Mouse (Mus musculus) adrenal gland, postnatal 25 days (tissue): Measurements from ENCODE around the gene Ybx1. TPM values are rescaled to one million over a fixed set of nuclear protein-coding genes. Genes with fewer than 3 reads are reported as not detected.
"Not testable (repeated sequence)": the region's sequence is repeated elsewhere in the genome, so short reads cannot be mapped to it uniquely, and the experiment has no call there.

Experiments used
- DNase-seq: peaks from one replicate; pipeline ENCODE4 v3.0.0; 2021; ENCODE audit warnings: mixed read lengths
- long read RNA-seq: library from polyadenylated mRNA; stranded (forward); transcript quantifications from one replicate; pipeline ENCODE4 v2.0.0, GENCODE M21; 2021
- total RNA-seq: library from RNA; stranded (reverse); gene quantifications from 2 replicates; pipeline ENCODE4 v1.2.3, GENCODE M21; 2021

Ybx1 gene
- total RNA-seq: 585 and 731 TPM in 2 replicates
- long read RNA-seq, transcript Ybx1-201 (8 exons, 1,628 nt): major isoform, 278 of 305 reads
- long read RNA-seq, partial matches to known transcripts: 8 of 305 reads
- long read RNA-seq, other reads (novel, unspliced or antisense): 17 of 305 reads

DNA sequence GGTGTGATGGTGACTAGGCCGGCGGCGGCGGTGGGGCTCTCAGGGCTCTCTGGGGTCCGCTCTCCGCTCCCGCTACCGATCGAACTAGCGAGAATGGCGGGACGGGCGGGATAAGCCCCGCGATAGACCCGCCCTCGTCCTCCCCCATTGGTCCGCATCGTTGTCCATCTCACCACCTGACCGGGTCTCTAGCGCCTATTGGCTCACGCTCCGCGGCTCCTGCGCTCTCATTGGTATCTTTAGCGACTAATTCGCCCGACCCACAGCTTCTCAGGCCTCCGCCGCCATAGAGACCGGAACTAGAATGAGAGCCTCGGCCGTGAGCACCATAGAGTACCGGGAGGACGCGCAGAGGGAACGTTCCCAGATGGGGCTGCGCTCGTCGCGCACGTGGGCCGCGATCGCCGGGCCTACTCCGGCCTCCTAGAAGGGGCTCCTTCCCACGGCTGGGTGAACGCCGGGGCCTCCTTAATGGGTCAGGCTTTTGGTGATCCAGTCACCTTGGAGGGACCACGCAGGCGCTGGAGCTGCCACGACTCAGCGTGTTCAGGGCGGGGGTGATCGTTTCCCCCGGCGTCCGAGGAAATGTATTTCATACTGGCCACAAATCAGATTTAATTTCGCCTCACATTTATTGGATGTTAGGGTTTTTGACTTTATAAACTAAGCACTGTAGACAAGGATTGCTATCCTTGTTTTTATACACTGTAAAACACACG lies at the start of gene Ybx1:
Gene Ybx1 (minus strand): TSS at position 190 of the 719 bp plus-strand sequence.
- peak; percentile 100 for DNase-seq

DNA sequence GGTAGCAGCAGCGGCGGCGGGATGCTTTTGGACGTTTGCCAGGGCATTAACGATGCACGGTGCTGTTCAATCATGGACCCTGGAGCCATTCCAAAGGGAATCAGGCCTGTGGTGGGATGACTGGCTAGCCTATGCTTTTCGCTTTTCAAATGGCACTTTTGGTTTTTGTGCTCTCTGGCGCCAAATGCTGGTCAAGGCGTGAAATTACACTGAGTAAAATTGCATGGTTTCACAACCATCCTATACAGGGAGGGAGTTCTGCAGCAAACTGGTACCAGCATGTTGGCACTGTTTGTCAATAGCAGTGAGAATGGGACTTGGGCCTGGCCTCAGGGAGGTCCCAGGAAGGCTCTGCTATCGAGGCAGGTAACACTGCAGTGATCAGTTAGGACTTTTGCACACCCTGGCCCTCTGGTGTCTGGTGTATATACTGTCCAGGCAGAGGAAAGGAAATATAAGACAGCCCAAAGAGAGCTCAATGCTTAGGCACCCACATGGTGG lies 44.5 kb upstream of the Ybx1 start:
- DNase-seq: peak; percentile 39

DNA sequence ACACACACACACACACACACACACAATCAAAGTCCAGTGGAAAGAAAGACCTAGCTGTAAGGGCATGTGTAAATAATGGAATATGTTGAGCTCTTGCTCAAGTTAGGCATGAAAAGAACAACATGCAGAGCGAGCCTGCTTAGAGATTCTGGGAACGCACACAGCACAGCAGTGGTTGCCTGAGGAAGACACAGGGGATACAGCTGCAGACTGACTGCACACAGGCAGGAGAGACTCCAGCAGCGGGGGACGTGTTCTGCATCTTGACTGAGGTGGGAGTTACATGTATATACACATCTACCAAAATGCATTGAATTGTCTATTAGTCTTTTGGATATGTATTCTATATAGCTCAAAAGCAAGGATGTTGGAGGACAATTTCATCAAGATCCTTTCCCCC lies 44.0 kb upstream of the Ybx1 start:
- DNase-seq: no peak

DNA sequence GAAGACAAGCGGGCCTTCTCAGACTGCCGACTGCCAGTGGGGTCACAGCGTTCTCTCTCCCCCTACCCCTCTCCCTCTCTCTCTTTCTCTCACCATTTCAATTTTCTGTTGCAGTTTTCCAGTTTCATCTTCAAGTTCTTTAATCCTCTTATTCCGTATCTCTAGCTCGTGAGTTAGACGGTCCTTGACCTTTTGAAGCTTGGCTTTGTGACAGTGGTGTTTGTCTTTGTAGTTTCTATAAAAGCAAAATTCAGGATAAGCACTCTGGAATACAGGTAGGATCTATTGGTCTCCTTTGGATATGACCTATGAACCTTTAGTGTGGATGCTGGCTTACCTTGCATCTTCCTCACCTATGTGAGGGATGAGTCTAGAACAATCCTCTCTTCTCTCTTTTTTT lies 39.1 kb upstream of the Ybx1 start:
- DNase-seq: no peak

DNA sequence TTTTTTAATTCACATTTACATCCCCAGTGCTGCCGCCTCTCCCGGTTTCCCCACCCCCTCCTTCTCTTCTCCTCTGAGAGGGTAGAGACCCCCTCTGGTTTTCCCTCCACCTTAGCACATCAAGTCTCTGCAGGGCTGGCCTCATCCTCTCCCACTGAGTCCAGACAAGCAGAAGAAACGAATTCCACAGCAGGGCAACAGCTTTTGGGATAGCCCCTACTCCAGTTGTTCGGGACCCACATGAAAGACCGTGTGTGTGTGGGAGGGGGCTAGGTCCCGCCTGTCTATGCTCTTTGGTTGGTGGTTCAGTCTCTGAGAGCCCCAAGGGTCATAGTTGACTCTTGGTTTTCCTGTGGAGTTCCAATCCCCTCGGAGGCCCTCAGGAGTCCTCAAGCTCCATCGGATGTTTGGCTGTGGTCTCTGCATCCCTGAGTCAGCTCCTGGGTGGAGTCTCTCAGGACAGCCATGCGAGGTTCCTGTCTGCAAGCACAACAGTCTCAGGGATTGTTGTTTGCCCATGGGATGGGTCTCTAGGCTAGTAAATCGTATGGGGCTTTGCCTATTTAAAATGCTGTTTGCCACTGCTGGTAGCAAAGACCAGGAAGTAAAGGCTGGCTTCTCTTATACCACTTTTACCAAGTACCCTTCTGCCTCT lies 26.6 kb upstream of the Ybx1 start:
- DNase-seq: no peak

DNA sequence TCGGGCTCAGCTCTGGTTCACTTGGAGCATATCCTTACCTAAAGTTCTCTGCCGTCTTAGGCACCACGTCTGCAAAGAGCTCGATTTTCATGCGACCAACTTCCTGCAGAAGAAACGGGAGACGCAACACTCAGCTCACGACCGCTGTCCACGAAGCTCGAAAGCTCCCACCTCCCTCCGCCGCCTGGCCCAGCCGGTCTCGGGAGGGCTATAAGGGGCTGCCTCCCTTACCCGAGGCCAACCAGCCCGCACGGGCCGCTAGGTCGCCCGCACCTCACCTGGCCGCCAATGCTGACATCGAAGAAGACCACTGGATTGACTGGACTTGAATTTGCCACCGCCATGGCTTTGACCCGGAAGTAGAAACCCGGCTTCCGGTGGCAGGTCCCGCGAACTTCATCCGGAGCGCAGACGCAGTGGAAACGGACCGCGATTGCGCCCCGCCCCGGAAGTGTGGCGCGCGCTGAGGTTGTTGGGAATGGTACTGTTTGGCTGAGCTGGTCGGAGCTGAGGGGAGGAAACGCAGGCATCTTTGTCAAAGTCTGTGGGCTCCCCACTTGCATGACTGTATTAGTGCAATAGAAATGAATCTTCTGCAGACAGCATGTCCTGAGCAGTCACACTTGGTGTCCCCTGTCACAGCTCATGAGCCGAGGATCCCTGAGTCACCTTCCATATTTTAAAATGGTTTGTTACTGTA lies 25.9 kb upstream of the Ybx1 start, which contains the start of gene Ppih:
Gene Ppih (minus strand): TSS at position 416 of the 700 bp plus-strand sequence.
- peak; percentile 96 for DNase-seq

DNA sequence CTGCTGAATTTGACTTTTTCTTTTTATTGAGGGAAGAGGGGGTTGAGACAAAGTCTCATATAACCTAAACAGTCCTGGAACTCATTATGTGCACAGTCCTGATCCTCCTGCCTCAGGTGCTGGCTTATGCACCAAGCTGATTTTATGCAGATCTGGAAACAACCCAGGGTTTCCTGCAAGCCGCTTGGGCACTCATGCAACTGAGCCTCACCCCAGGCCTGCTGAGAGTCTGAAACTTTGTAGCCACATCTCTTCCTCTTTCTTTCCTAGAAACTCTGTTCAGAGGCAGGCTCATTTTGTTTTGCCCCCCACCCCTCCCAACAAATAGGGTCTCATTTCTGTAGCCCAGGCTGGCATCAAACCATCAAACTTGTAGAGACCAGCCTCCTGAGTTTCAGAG lies 19.4 kb upstream of the Ybx1 start:
- DNase-seq: no peak

DNA sequence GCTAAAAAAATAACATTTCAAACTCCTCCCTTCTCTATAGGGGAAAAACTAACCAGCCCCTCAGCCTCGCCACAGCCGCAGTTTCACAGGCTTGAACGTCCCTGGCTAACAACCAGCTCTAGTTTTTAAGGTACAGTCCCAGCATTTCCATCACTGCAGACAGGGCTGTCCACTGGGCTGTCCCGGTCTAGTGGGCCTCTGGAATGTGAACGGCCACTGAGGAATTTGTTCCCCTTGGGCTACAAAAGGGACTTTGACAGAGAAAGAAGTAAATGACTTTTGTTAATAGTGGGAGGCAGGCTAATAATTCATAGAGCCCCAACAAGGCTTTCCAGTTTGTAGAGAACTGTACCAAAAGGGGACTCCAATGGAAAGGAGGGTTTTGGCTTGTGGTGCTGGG lies 11.0 kb upstream of the Ybx1 start:
- DNase-seq: no peak

DNA sequence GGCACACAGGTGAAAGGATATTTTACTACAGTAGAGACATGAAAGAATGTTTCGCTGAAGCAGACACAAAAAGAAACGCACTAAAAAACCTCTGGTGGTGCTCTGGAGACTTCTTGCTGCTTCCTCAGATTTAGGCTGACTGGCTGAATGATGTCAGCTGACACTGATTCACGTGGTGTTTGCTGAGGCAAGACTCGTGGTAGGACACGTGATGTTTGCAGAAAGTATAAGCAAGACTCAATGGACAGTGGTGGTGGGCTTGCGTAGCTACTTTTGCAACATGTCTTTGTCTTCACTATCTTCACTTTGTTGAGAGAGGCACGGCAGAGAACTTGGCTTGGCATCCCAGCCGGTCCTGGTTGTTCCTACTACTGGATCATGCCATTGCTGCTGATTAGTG lies 8.9 kb upstream of the Ybx1 start:
- DNase-seq: no peak

DNA sequence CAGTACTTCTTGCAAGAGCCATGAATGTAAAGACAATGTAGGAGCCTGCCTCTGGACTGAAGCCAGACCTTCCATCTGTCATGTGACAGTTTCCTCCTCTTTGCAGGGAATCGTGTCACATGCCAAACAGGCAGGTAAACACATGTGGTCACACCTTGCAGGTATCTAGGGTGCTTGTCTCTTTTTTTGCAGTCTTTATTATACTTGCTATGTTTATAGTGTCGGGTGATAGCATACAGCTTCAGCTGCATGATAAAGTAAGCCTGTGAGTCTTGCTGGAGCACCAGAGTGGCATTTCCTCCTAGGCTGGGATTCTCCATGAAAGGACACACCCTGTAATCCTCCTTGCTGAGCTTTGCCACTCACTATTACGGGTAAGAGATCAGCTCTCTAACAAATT lies 7.4 kb upstream of the Ybx1 start:
- no peak for DNase-seq

DNA sequence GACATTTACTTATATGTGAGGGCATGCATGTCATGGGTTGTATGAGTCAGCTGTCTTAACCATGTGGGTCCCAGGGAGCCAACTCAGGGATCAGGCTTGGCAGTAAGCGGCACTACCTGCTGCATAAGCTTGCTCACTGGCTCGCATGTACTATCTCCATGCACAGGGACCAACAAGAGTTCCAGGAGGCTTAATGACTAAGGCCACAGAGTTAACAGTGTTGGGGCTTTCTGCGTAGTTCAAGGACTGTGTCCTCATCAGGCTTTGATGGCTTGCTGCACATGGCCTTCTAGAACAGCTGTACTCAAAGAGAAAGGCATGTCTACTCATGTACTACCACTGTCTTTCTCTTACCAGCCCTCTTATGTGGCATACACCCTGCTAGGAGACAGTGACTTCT lies 6.4 kb upstream of the Ybx1 start:
- DNase-seq: no peak

DNA sequence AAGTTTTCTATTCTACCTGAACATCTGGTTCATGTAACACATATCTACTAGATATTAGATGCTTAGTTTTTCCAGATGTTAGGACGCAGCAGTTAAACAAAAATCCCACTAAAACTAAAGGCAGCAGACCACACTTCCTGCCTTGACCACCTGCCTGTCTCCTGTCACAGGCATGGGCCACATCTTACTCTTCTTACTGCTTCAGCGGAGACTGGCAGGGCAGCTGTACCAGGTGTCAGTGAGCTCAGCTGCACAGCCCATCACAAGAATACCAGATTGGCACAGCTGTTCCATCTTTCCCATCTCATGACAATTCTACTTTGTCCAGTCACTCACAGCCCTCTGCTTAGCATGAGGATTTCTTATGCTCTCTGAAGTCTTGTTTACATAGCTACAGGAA lies 3.0 kb upstream of the Ybx1 start:
- DNase-seq: no peak

DNA sequence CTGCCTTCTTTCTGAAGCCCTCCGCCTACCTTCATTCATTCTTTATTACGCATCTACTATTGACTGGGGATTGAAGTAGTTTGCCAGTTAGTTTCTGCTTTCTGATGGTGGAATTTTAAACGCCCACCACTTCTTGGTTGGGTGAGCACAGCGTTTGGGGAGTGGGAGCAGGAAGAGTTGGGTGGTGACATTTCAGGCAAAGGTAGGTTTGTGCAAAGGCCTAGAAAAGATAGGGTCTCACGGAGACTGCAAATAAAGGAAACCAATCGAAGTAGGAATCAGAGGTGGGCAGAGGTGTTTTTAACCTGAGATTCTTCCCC lies 690 bp upstream of the Ybx1 start:
- no peak for DNase-seq

DNA sequence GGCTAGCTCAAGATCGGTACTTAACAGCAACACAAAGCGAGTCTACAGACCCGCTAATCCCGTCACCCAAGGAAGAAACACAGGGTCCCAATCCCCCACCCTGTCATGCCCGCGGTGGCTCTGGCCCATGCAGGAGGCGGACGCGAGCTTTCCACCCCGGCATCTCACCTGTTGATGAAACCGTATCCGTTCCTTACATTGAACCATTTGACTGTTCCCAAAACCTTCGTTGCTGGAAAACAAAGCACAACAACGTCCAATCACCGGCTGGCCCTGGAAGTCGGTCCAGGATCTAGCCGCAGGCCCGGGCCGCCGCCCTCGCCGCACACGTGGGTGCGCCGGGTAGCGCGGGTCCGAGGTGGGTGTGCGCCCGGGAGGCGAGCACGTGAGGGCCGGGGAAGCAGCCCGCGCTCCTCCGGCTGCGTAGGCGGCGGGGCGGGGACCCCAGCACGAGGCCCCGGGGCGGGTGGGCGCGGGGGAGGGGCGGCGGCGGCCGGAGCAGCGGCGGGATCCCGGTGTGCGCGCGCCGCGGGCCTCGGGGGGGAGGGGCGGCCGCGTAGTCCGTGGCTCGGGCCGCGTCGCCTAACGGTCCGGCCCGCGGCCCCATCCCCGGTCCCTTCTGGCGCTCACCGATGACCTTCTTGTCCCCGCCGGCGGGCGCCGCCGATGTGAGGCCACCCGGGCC lies 688 bp downstream of the Ybx1 start:
- DNase-seq: peak; percentile 38

DNA sequence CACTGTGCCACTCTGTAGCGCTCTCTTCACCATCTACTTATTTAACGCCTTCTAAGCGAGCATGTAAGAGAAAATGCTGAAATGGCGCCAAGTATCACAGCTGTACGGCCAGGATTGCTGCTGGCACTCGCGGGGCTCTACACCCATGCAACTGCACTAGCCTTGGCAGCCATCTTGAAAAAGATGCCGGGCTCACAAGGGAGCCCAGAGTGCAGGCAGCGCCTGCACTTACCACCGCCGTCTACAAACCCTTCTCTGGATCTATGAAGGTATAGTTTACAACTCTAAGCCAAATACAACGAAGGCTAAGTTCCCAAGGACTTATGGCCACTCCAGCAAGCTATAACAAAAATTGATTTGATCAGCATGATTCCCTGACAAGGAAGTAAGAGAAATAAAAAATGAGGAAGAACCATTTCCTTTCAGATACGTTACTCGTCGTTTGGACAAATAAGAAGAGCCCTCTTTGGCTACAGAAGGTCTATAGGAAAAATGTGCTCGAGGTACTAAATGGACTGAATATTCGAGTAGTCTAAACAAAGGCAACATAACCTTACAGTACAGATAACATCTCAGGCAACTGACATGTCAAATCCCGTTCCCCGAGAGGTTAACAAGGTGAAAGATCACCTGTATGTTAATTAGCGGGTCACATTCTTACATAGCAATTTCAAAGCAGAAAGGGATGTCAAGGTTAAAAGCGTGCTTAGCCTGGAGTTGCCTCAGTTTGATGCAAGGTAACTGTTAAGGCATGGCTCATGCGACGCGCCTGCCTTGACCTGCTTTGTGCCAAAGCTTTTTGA lies 1.4 kb downstream of the Ybx1 start:
- peak; percentile 37 for DNase-seq

DNA sequence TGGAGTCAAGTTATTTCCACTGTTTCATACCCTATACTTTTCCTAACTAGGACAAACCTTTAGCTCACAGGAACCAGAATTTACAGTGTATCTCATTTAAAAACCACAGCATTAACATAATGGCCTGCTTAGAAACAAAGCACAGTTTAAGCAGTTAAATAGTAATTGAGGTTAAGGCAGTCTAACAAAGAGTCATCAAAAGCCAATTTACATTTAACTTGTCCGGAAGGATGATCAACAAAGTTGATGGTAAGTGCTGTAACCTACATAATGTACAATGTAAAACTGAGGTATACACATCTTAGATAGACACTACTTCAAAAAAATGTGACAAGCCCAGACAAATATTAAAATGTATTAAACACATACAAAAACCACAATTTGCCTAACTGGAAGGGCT lies 2.5 kb downstream of the Ybx1 start:
- no peak for DNase-seq

DNA sequence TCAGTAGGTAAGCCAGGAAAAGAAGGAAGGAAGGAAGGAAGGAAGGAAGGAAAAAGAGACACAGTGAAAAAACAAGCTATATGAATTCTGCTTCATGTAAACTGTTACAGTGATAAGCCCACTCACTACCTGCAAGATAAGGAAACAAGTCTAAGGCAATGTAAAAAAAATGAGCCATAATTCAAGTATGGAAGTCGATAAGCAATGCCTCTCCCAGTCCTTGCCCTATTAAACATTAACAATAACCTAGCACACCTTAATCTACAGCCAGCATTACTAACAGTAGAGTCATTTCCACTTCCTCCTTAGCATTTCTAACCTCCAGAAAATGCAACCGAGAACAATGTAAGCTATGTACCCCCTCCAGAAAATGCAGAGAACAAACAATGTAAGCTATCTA lies 9.1 kb downstream of the Ybx1 start:
- no peak for DNase-seq

DNA sequence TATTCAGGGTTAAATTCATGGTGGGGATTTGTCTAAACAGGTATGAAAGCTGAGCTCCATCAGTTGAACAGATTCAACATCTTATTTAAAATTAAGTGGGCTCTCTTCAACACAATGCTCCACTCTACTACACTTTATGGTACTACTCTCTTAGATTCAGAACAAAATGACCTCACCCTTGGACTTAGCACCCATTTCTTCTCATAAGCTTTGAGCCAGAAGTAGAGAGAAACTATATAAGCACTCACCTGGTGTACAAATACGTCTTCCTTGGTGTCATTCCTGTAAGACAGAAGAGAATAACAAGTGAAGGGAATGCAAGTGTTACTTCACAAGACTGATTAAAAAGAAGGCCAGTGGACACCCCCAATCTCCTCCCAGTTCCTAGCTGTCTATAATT lies 9.5 kb downstream of the Ybx1 start:
- no peak for DNase-seq

DNA sequence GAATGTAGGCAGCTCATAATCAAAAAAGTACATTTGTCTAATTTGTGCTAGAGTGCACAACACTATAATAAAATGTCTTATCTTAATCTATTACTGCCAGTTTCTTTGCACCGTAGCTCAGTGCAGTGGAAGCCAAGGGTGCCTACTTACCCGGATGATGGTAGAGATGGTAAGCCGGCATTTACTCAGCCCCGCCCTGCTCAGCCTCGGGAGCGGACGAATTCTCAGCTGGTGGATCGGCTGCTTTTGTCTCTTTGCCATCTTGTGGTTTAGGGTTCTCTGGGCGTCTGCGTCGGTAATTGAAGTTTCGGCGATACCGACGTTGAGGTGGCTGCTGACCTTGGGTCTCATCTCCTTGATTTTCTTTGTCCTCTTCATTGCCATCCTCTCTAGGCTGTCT lies 15.6 kb downstream of the Ybx1 start:
- not testable (repeated sequence) for DNase-seq

DNA sequence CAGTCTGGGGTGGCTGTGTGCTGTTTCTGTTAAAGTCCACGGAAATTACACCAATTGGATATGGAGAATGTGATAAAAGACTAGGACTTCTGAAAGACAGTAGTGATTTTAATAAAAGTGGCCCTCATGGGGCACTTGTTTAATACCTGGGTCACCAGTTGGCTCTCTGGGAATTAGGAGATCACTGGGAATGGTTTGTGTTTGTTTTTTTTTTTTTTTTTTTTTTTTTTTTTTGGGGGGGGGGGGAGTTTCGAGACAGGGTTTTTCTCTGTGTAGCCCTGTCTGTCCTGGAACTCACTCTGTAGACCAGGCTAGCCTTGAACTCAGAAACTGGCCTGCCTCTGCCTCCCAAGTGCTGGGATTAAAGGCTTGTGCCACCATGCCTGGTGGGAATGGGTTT lies 18.7 kb downstream of the Ybx1 start:
- no peak for DNase-seq

DNA sequence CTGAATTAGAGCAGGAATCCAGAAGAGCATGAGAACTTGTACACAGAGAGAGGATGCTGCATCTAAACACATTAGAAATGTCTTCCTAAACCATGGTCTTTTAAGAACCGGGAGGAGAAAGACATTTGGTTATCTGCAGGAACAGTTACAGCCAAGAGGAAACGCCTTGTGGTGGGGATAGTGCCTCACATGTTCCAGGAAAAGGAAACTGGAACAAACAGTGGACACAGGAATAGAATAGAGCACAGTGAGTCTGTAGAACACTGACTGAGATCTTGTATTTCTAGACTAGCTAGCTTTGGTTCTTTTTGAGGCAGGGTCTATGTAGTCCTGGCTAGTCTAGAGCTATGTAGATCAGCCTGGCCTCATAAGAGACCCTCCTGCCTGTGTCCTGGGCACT lies 19.2 kb downstream of the Ybx1 start:
- no peak for DNase-seq

DNA sequence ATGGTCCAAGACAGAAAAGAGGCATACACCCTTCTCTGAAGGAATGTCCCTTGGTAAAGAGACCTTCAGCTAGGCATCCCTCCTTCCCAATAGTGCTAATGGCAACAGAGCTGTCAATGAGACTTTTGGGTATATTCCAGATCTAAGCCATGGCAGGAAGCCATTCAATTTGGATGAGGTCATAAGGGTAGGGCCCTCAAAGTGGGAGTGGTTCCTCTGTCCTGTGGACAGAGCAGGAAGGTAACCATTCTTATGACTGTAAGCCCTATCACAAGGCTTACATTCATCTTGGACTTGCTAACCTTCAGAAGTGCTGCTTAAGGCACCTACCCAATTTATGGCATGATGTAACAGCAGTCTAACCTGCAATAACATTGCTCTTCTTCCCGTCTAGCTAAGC lies 19.8 kb downstream of the Ybx1 start:
- DNase-seq: no peak
